Mouse (Mus musculus) embryonic fibroblast, embryonic 13.5 days (primary cell): ENCODE data around the gene Nsun5.
A peak's percentile ranks its signal among the peaks of the same experiment; 100 is the strongest.

Experiments
- CTCF ChIP-seq: IDR thresholded peaks from 2 replicates; pipeline ENCODE4 v1.5.1; 2011; ENCODE audit warnings: mild to moderate bottlenecking, control low read depth, low read length, moderate library complexity, borderline replicate concordance; ENCODE audit not compliant: insufficient read depth
- POLR2A ChIP-seq: IDR thresholded peaks from 2 replicates; pipeline ENCODE4 v1.6.1; 2011; ENCODE audit warnings: low read depth, mild to moderate bottlenecking, control low read depth, low read length, moderate library complexity

DNA sequence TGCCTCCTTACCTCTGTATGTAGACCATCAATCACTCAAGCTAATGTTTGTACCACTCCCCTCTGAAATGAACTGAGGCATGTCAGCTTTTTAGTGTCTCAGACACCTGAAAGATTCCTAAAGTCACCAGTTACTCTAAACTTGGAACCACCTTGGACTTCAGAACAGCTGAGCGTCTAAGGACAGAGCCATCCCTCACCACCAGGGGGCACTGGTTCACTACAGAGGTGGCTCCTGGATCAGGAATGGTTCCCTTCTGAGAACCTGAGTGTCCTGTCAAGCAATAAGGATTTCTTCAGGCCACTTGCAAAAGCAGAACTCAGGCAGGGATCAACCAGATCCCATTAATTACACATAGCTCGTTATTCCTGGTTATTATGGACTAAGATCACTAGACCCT is 30.5 kb downstream of the Nsun5 start:
- TF ChIP-seq CTCF, result peak; percentile 91; the same call in 1 of the 2 replicates
- TF ChIP-seq POLR2A, result no peak
